Mouse (Mus musculus): ENCODE results near the gene Sae1.

DNA sequence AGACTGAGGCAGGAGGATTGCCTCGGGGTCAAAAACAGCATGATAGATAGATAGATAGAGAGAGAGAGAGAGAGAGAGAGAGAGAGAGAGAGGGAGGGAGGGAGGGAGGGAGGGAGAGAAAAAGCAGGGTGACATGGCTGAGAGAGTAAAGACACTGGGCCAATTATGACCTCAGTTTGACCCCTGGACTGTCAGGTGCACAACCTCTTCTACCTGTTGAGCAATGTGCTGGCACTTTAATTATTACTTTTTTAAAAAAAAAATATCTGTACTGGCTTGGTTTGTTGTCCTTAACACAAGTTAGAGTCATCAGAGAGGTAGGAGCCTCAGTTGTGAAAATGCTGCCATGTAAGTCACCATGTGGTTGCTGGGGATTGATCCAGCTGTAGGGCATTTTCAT lies 99.8 kb downstream of the Sae1 start:
- TF ChIP-seq CTCF (IDR thresholded peaks at IDR 0.05; ENCODE audit: control insufficient read depth, insufficient read depth, low read length), result no peak
- TF ChIP-seq POLR2A (IDR thresholded peaks at IDR 0.05; ENCODE audit: borderline replicate concordance, control insufficient read depth, low read depth, low read length), result no peak

Data from bone marrow, adult 2 months (tissue).